ENCODE assay signal across 15 mouse cellular contexts in the genomic region with DNA sequence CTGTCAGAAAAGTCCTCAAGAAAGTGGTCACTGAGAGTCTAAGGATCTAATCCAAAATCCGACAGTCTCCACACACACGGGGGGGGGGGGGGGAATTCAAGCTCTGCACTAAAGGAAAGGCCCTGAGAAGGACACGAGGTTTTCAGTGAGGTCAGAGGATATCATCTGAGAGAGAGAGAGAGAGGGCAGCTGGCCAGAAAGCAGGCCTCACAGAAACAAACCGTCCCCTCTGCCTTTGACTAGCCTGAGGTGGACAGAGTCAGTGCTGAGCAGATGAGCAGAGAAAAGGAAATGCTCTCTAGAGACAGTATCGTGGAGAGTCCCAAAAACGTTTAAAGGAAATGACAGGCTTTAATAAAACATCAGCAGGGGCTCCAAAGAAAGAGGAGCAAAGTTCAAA.
A peak's percentile ranks its signal among the peaks of the same experiment; 100 is the strongest.
DNase-seq lines count a peak whose midpoint lies in the region; ATAC-seq and TF ChIP-seq lines count a peak whose summit lies in the region.
"Had no signal": no experiment of that assay in that cellular context is flagged by ENCODE, and none has a peak within 500 bp of the region (broad histone marks: within the 10 kb centered on the region; RNA-seq: fewer than 3 reads in every experiment).

No protein-coding gene starts in this region.

- no peaks in the 10 kb centered on the region for H3K4me1 ChIP-seq in kidney, postnatal 0 days (replicated peaks; ENCODE audit: insufficient read depth, low read length)

- no peak overlapping the region for H3K4me3 ChIP-seq in kidney, postnatal 0 days (replicated peaks; ENCODE audit: low read depth, low read length)
- H3K4me3 ChIP-seq: liver, embryonic 13.5 days had no signal

- peak; percentile 38 for DNase-seq in adrenal gland, postnatal 10 days
- DNase-seq in adrenal gland, postnatal 4 days (ENCODE audit: low spot score in 2 of 2), result no peak
- peak; percentile 51 for DNase-seq in kidney, postnatal 0 days (ENCODE audit: low spot score)
- no peak for DNase-seq in kidney, adult 8-10 months
- DNase-seq in adrenal gland, postnatal 25 days, result peak; percentile 23
- peak; percentile 48 for DNase-seq in heart, postnatal 4 days
- no peak for DNase-seq in embryo, embryonic 9.5 days (ENCODE audit: extremely low spot score)
- DNase-seq in neural tube, embryonic 10.5 days (ENCODE audit: extremely low spot score, low spot score), result no peak
- DNase-seq: cerebellum, postnatal 36 days; liver, embryonic 13.5 days; midbrain, embryonic 14.5 days; thymus, postnatal 36 days had no signal

- no peak overlapping the region for H3K4me2 ChIP-seq in kidney, postnatal 0 days (ENCODE audit: low read length)
- H3K4me2 ChIP-seq: liver, embryonic 13.5 days had no signal

- TF ChIP-seq CTCF in kidney, postnatal 0 days (IDR thresholded peaks at IDR 0.05; ENCODE audit: low read depth), result no peak

- H3K27ac ChIP-seq in kidney, postnatal 0 days, result no peak overlapping the region
- H3K27ac ChIP-seq: liver, embryonic 13.5 days; macrophage had no signal

- ATAC-seq in kidney, postnatal 0 days (replicated peaks; ENCODE audit: low FRiP score, low read depth), result no peak
- ATAC-seq: forebrain, embryonic 14.5 days; Patski had no signal

- 30% methylated on average over 6 of the region's 6 CpGs for WGBS in kidney, postnatal 0 days

- no peaks in the 10 kb centered on the region; the same call in 1 of the 2 replicates for H3K9me3 ChIP-seq in kidney, postnatal 0 days (replicated peaks; ENCODE audit: low read length)
- H3K9me3 ChIP-seq: liver, embryonic 13.5 days had no signal

- no peaks in the 10 kb centered on the region for H3K27me3 ChIP-seq in kidney, postnatal 0 days (ENCODE audit: insufficient read depth, low read length)
- H3K27me3 ChIP-seq: liver, embryonic 13.5 days; Patski had no signal

- H3K36me3 ChIP-seq in kidney, postnatal 0 days (ENCODE audit: insufficient read depth, low read length), result no peaks in the 10 kb centered on the region
- H3K36me3 ChIP-seq: liver, embryonic 13.5 days had no signal

- H3K9ac ChIP-seq in kidney, postnatal 0 days (ENCODE audit: low read depth, low read length), result no peak overlapping the region
- H3K9ac ChIP-seq: liver, embryonic 13.5 days had no signal

Comparison
In these comparisons a context has a peak if more than half of its experiments do, and no peak if none do; other contexts are left out.
1. DNase-seq: peak in adrenal gland, postnatal 10 days (single experiment), kidney, postnatal 0 days (single experiment), adrenal gland, postnatal 25 days (single experiment) and heart, postnatal 4 days (single experiment); none in adrenal gland, postnatal 4 days (0 of 2), kidney, adult 8-10 months (0 of 2), embryo, embryonic 9.5 days (single experiment) and neural tube, embryonic 10.5 days (single experiment).